Mouse (Mus musculus): ENCODE data around the gene Duxbl2.
"Not testable (repeated sequence)": the region's sequence is repeated elsewhere in the genome, so short reads cannot be mapped to it uniquely, and the experiment has no call there.

DNA sequence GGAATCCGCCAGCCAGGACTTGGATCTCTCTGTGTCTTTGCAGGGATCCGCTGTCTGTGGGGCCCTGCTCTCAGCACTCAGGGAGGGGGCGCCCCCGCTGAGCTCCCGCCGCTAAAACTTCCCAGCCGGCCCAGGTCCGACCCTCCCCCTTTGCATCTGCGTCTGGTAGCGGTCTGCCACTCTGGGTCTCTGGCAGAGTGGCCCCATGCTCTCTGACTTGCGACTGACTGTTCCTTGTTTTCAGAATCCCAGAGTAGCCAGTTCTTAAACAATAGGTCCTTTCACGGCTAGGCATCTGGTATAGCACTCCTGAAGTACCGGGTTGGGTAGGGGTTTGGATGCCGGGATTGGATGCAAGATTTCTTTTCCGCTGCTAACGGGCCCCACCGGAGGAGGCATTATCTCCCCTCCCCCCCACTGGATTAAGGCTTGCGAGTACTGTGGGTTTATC lies 426 bp downstream of the Duxbl2 start:
- not testable (repeated sequence) for TF ChIP-seq TAL1, GATA1 (IDR thresholded peaks at IDR 0.05; ENCODE audit: low read length)

Measured in erythroblast, embryonic 14.5 days (primary cell).